Mouse (Mus musculus) midbrain, embryonic 11.5 days (tissue): ENCODE measurements around the gene Dpp4. TPM values are rescaled to one million over a fixed set of nuclear protein-coding genes. Genes with fewer than 3 reads are reported as not detected.
A peak's percentile ranks its signal among the peaks of the same experiment; 100 is the strongest.

Source experiments
- ATAC-seq: fragments of 200-750 bp; cut with Nextera tagmentation; 2 replicates; pipeline ENCODE4 v1.8.0; 2017; ENCODE audit warnings: moderate TSS enrichment, moderate library complexity; ENCODE audit not compliant: low FRiP score
- DNase-seq: peaks from one replicate; pipeline ENCODE4 v3.0.0; 2015; ENCODE audit warnings: low spot score; ENCODE audit errors: missing footprints
- H3K27ac ChIP-seq: fragments of 300-500 bp; sonication (generic); 2 replicates; pipeline ENCODE4 v1.5.1; 2014; ENCODE audit warnings: low read depth, low read length
- H3K27me3 ChIP-seq: fragments of 300-500 bp; sonication (generic); 2 replicates; pipeline ENCODE4 v1.6.1; 2014; ENCODE audit warnings: mild to moderate bottlenecking, low read length, moderate library complexity, mixed read lengths; ENCODE audit not compliant: control insufficient read depth, insufficient read depth
- H3K36me3 ChIP-seq: fragments of 300-500 bp; sonication (generic); 2 replicates; pipeline ENCODE4 v1.6.1; 2014; ENCODE audit warnings: mild to moderate bottlenecking, low read length, moderate library complexity, mixed read lengths; ENCODE audit not compliant: control insufficient read depth, insufficient read depth
- H3K4me1 ChIP-seq: fragments of 300-500 bp; sonication (generic); 2 replicates; pipeline ENCODE4 v1.6.1; 2014; ENCODE audit warnings: low read length; ENCODE audit not compliant: control insufficient read depth, insufficient read depth
- H3K4me2 ChIP-seq: fragments of 300-500 bp; sonication (generic); 2 replicates; pipeline ENCODE4 v1.6.1; 2014; ENCODE audit warnings: mild to moderate bottlenecking, moderate library complexity
- H3K4me3 ChIP-seq: fragments of 300-500 bp; sonication (generic); 2 replicates; pipeline ENCODE4 v1.5.1; 2014; ENCODE audit warnings: low read depth, low read length
- H3K9ac ChIP-seq: fragments of 300-500 bp; sonication (generic); 2 replicates; pipeline ENCODE4 v1.6.1; 2014; ENCODE audit warnings: low read length
- H3K9me3 ChIP-seq: fragments of 300-500 bp; sonication (generic); 2 replicates; pipeline ENCODE4 v1.6.1; 2016; ENCODE audit warnings: low read length; ENCODE audit not compliant: control insufficient read depth
- WGBS: fragments of 180-500 bp; shearing (Covaris S2); extraction: QIAGEN DNeasy Blood & Tissue Kit; methylation state at CpG from one replicate; pipeline ENCODE4 v1.1.7; 2014; 5-methylcytosine and 5-hydroxymethylcytosine counted together
- polyA plus RNA-seq: library from polyadenylated mRNA; unstranded; fragments of >200 nt; fragmentation: Nextera tagmentation; extraction: Ambion mirVana; gene quantifications from 2 replicates; pipeline ENCODE4 v1.2.1, GENCODE M21; 2014

Dpp4 gene
- polyA plus RNA-seq, 1 experiment from 2014 or later: 1.2 TPM

DNA sequence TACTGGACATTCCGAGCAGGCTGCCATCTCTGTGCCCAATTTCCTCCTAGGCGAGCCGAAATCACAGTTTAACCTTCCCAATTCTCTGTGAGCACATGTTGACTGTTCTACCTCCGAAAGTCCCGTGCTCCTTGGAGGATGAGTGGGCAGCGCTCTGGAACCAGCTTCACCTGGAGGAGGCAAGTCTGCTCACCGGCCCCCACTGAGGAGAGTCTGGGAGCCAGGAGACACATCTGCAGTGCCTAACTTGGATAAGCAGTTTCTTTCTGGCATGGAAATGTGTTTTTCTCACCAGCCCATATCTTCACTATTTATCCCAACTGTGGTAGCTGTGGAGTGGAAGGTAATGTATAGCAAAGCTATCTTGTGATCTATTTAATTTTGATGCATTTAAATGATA, 54.8 kb downstream of the Dpp4 start:
- WGBS: 87% methylated on average over 7 of the region's 7 CpGs
- H3K36me3 ChIP-seq: no peaks in the 10 kb centered on the region
- H3K4me1 ChIP-seq: no peaks in the 10 kb centered on the region
- H3K9me3 ChIP-seq: no peaks in the 10 kb centered on the region
- no peak overlapping the region for H3K4me3 ChIP-seq
- no peak overlapping the region for H3K27ac ChIP-seq
- H3K27me3 ChIP-seq: no peaks in the 10 kb centered on the region
- no peak overlapping the region for H3K4me2 ChIP-seq
- no peak for DNase-seq
- no peak for ATAC-seq
- H3K9ac ChIP-seq: no peak overlapping the region

DNA sequence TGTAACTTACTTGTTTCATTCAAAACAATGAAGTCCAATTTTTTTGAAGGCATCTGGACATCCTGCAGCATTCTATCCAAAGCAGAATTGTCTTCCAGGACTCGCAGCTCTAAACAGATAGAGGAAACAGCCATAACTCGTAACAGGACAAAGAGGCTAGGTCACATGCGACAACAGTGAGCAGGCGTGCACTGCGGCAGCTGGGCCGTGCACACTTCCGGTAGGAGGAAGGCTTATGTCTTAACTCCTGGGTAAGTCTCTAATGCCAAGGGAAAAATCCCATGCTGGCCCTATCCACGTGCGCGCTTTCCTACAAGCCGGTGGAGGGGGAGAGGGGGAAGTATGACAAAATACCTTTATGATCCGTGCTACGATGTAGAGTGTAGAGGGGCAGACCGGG, 55.4 kb downstream of the Dpp4 start:
- H3K9ac ChIP-seq: no peak overlapping the region
- H3K27me3 ChIP-seq: no peaks in the 10 kb centered on the region
- H3K9me3 ChIP-seq: no peaks in the 10 kb centered on the region
- H3K4me3 ChIP-seq: no peak overlapping the region
- no peaks in the 10 kb centered on the region for H3K4me1 ChIP-seq
- ATAC-seq: no peak
- no peak overlapping the region for H3K4me2 ChIP-seq
- H3K27ac ChIP-seq: no peak overlapping the region
- WGBS: 88% methylated on average over 14 of the region's 14 CpGs
- H3K36me3 ChIP-seq: no peaks in the 10 kb centered on the region
- DNase-seq: no peak

DNA sequence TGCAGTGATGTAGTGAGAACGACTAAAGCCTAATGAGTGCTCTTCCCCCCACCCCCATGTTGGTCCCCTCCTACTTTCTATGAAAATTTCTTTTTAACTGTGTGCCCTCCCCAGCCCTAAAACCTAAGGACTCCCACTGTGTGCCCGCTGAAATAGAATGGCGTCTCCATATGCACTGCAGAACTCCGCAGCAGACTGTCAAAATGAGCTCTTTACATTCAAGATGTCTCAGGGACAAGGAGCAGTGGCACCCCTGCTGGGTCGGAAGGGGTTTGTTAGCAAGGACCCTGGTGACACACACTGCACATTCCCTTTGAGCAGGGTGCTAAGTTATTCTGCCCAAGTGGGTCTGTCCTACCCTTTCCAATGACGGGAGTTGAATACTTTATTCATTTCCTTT, 56.3 kb downstream of the Dpp4 start:
- DNase-seq: no peak
- no peaks in the 10 kb centered on the region for H3K27me3 ChIP-seq
- no peak overlapping the region for H3K9ac ChIP-seq
- H3K4me2 ChIP-seq: no peak overlapping the region
- H3K27ac ChIP-seq: no peak overlapping the region
- H3K4me3 ChIP-seq: no peak overlapping the region
- no peaks in the 10 kb centered on the region for H3K9me3 ChIP-seq
- 52% methylated on average over 6 of the region's 6 CpGs for WGBS
- no peaks in the 10 kb centered on the region for H3K4me1 ChIP-seq
- H3K36me3 ChIP-seq: no peaks in the 10 kb centered on the region
- 0 out of 2 replicates have a peak, but pooled peaks have one; percentile 22 for ATAC-seq

DNA sequence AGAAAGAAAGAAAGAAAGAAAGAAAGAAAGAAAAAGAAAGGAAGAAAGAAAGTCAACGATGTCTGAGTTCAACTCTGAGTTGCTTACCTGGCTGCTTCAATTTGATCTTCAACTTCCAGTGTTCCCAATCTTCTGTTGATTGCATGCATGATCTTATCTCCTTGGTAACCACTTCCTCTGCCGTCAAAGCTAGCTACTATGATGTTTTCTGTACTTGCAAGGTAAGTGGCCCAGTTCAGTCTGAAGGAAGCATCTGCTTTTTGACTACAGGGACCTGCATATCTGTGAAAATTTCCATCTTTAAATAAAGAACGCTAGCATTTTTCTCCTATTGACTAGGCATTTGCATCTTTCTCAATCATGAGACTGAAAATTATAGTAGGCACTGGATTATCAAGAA, 60.0 kb downstream of the Dpp4 start:
- H3K4me2 ChIP-seq: no peak overlapping the region
- DNase-seq: no peak
- no peaks in the 10 kb centered on the region for H3K9me3 ChIP-seq
- ATAC-seq: no peak
- no peaks in the 10 kb centered on the region for H3K27me3 ChIP-seq
- H3K36me3 ChIP-seq: no peaks in the 10 kb centered on the region
- H3K4me3 ChIP-seq: no peak overlapping the region
- 82% methylated on average over 3 of the region's 3 CpGs for WGBS
- no peaks in the 10 kb centered on the region for H3K4me1 ChIP-seq
- H3K9ac ChIP-seq: no peak overlapping the region
- no peak overlapping the region for H3K27ac ChIP-seq

DNA sequence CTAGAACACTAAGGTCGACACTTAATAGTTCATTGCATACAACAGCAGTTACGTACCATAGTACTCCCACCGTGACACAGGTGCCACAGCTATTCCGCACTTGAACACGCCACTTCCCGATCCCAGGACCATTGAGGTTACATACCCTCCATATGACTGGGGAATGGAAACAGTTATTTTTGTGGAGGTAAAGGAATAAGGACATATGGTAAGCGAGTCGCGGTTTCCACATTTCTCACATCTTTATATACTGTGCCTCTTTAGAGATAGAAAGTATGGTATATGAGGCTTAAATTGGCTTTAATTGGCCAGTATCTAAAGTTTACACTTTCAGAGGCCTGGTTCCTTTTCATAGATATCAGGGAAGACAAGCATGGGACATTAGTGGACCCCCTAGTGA, 64.3 kb downstream of the Dpp4 start:
- Histone ChIP-seq H3K27ac (no peak overlapping the region), H3K4me3 (no peak overlapping the region), H3K36me3 (no peaks in the 10 kb centered on the region), H3K27me3 (no peaks in the 10 kb centered on the region), H3K9ac (no peak overlapping the region), H3K4me2 (no peak overlapping the region), H3K9me3 (no peaks in the 10 kb centered on the region), H3K4me1 (no peaks in the 10 kb centered on the region)
- ATAC-seq: no peak
- DNase-seq: no peak
- WGBS: 93% methylated on average over 9 of the region's 9 CpGs

DNA sequence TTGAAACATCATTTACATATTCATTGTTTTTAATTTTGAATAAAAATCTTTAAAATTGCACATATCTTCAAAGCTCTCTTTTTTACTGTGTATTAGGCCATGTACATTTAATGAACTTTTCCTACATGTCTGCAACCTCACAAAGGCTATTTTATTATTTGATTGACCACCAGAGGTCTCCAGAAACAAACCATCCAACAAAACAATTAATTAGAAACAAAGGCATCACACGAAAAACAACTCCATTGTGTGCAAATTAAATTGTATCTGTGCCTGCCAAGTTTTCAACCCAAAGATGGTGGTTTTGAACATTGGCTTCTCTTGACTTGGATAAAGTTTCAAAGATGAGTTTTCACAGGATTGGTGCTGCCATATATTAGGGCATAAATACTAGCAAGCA, 65.3 kb downstream of the Dpp4 start:
- Histone ChIP-seq H3K9ac (no peak overlapping the region), H3K9me3 (no peaks in the 10 kb centered on the region), H3K27me3 (no peaks in the 10 kb centered on the region), H3K4me1 (peaks cover 2% of the 10 kb centered on the region; the same call in 1 of the 2 replicates), H3K4me2 (no peak overlapping the region), H3K36me3 (no peaks in the 10 kb centered on the region), H3K4me3 (no peak overlapping the region), H3K27ac (no peak overlapping the region)
- WGBS: 30% methylated on average over 1 of the region's 1 CpGs
- no peak for DNase-seq
- no peak for ATAC-seq

DNA sequence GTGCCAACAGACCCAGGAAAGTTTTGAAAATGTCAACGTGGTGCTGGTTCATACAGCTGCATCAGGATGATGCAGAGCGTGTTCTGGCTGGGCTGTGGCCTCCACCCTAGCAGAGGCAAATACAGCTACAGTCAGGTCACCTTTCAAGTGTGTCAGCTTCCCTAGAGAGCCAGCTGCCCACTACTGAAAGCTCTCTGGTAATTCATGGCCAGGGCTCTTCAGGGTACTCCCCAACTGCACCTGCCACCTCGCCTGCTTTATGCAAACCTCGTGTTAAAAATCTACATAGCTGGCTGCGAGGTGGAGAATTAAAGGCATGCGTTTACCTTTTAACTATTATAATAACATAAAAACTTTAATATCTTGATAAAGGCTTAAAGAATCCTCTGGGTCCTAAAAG, 67.7 kb downstream of the Dpp4 start:
- no peak overlapping the region for H3K27ac ChIP-seq
- H3K36me3 ChIP-seq: no peaks in the 10 kb centered on the region
- no peak overlapping the region for H3K4me3 ChIP-seq
- H3K9ac ChIP-seq: no peak overlapping the region
- H3K4me1 ChIP-seq: peaks cover 4% of the 10 kb centered on the region; the same call in 1 of the 2 replicates
- no peaks in the 10 kb centered on the region for H3K9me3 ChIP-seq
- H3K4me2 ChIP-seq: no peak overlapping the region
- H3K27me3 ChIP-seq: no peaks in the 10 kb centered on the region
- WGBS: 65% methylated on average over 6 of the region's 6 CpGs
- no peak for DNase-seq
- no peak for ATAC-seq

DNA sequence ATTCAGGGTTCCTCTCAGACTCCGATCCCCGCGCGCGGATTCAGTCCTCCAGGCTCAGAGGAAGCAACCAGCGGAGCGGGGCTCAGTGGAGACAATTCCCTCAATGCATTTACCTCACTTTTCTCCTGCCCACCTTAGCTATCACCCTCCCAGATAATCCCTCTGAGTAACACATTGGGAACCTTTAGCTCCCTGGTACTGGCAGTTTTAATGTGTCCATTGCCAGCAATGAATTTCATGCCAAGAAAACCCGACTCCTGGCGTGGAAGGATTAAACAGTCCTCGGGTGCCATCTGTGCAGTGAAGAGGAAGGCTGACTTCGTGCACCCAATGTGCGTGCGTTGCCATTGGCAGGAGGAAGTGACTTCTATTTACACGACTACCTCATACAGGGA, 70.3 kb downstream of the Dpp4 start:
- Histone ChIP-seq H3K9me3 (no peaks in the 10 kb centered on the region), H3K4me1 (peaks cover 4% of the 10 kb centered on the region; the same call in 1 of the 2 replicates), H3K27me3 (no peaks in the 10 kb centered on the region), H3K27ac (no peak overlapping the region), H3K4me3 (peak overlapping the region; percentile 8; the same call in 1 of the 2 replicates), H3K36me3 (no peaks in the 10 kb centered on the region), H3K4me2 (peak overlapping the region; percentile 29; the same call in 1 of the 2 replicates), H3K9ac (peak overlapping the region; percentile 16; the same call in 1 of the 2 replicates)
- 17% methylated on average over 14 of the region's 14 CpGs for WGBS
- DNase-seq (peak; percentile 90), ATAC-seq (peak; percentile 63)

DNA sequence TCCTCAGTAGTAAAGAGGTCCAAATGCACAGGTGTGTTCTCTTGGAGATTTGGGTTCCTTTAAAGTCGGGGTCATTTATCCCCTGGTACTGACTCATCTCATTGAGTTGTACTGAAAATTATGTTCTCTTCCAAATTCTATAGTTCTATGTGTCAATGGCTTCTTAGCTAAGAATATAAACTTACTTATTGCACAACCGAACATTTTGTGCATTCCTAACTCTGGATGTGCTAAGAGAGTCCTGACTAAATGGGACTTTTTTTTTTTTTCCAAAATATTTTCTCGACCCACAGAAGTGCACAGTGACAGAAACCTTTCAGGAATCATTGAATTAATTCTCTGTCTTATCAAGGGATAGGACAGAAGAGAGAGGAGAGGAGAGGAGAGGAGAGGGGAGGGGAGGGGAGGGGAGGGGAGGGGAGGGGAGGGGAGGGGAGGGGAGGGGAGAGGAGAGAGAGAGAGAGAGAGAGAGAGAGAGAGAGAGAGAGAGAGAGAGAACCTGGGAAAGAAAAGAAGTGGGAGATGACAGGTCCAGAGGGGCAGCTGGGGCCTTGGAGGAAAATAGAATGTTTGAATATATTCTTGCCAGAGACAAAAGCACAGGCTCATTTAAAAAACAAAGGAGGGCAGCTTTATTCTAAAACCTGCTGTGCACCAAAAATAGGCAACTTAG, 70.8 kb downstream of the Dpp4 start:
- Histone ChIP-seq H3K4me2 (peak overlapping the region; percentile 29; the same call in 1 of the 2 replicates), H3K4me1 (peaks cover 4% of the 10 kb centered on the region; the same call in 1 of the 2 replicates), H3K4me3 (peak overlapping the region; percentile 8; the same call in 1 of the 2 replicates)

More for the DNA sequence above, 70.8 kb downstream of the Dpp4 start:
- Histone ChIP-seq H3K9ac (peak overlapping the region; percentile 16; the same call in 1 of the 2 replicates), H3K27ac (no peak overlapping the region), H3K9me3 (no peaks in the 10 kb centered on the region), H3K36me3 (no peaks in the 10 kb centered on the region), H3K27me3 (no peaks in the 10 kb centered on the region)
- no peak for DNase-seq
- peak; percentile 58 for ATAC-seq
- WGBS: 77% methylated on average over 3 of the region's 3 CpGs
